Mouse (Mus musculus) large intestine, adult 2 months (tissue): Measurements from ENCODE around the gene Fzd4. TPM values are rescaled to one million over a fixed set of nuclear protein-coding genes. Genes with fewer than 3 reads are reported as not detected.

Source experiments
- DNase-seq: peaks from one replicate; pipeline ENCODE4 v3.0.0-alpha.2; 2012; ENCODE audit warnings: low read depth, low spot score
- WGBS: fragments of 180-500 bp; shearing (Covaris S2); methylation state at CpG from one replicate; pipeline ENCODE4 v1.1.7; 2018; 5-methylcytosine and 5-hydroxymethylcytosine counted together
- polyA plus RNA-seq: library from polyadenylated mRNA; depleted of rRNA; stranded (reverse); fragments of >200 nt; gene quantifications from 2 replicates; pipeline ENCODE4 v1.2.3, GENCODE M21; 2012; rRNA removed

Fzd4 gene
- 2.1 and 3.8 TPM in 2 replicates for polyA plus RNA-seq

DNA sequence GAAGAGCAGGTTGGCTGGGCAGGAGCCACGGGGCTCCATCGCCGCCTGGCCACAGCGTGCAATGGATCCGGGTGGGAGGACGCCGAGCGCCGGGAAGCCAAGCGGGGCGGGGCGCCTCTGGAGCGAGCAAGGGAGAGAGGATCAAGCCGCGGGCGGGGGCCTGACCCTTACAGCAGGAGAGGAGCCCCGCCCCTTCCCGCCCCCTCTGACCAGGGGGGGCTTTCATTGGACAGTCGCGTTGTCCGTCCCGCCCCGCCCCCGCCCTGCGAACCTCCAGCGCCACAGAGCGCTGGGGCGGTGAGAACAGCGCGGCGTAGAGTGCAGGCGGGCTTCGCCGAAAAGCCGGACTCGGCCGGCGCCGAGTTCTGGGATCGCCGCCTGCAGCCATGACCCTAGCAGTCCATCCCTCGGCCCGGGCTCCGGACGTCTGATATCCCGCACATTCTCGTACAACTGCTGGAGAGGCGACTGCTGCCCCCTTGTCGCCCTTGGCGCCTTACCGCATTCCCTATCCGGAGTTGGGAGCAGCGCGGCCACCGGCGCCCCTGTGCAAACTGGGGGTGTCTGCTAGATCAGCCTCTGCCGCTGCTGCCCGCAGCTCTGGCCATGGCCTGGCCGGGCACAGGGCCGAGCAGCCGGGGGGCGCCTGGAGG lies at the start of gene Fzd4, which contains the start of gene Tmem135:
Fzd4 (plus strand) TSS at position 275 of the 653 bp plus-strand sequence.
Tmem135 (minus strand) TSS at position 142 of the 653 bp plus-strand sequence.
- DNase-seq, result peak; percentile 85
- 1% methylated on average over 61 of the region's 62 CpGs for WGBS

- WGBS, result 64% methylated on average over 8 of the region's 8 CpGs
- DNase-seq, result no peak
Measured at GRCm38 (mm10) chr7:89355519-89356255, 48.5 kb upstream of the Fzd4 start.

- 47% methylated on average over 4 of the region's 4 CpGs for WGBS
- DNase-seq, result no peak
Measured at GRCm38 (mm10) chr7:89356307-89356706, 47.8 kb upstream of the Fzd4 start.

DNA sequence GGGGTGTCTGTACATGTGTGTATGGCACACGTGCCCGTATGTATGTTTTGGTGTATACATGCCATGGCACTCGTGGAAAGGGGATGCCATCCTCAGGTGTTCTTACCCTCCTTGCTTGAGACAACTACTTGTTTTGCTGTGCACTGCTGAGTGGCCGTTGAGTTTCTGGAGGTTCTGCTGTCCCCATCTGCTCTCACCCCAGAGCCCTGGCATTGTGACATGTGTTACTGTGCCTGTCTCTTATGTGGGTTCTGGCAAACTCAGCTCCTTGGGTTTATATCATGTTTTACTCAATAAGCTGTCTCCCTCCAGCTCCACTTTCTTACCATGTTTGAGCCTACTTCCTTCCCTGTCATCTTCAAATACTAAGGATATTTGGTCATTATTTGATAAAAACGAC lies 40.2 kb upstream of the Fzd4 start:
- 89% methylated on average over 5 of the region's 5 CpGs for WGBS
- no peak for DNase-seq

DNA sequence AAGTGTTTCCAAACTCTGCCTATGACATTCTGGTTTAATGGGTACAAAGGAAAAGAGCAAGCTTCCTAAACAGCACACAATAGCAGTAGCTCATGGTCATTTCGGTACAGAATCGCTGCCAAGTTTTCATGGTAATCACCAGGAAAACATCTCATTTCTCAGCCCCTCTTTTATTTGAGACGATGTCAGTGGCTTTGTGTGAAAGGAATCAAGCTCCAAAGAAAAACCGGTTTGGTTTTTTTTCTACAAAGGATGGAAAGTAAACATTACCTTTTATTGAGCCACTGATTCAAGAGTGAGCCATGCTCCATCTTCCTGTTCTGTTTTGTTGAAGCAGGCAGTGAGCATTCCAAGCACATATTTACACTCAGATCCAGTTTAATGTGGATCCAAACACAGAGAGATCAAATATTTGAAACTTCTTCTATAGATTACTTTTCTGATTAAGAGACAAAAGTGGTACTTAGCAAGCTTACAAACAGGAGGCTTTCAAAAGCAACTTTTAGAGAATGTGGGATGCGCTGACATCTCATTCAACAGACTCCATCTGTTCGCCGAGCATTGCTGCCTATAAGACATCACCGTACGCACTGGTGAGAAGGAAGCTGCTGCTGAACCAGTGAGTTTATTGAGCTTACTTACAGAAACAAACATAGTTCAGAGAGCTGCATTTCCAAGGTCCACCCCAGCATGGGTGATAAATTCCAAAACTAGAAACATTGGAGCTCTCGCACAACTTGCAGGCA lies 38.8 kb upstream of the Fzd4 start:
- WGBS, result 33% methylated on average over 10 of the region's 10 CpGs
- peak; percentile 35 for DNase-seq

GRCm38 (mm10) chr7:89367643-89368042 lies 36.5 kb upstream of the Fzd4 start:
- no peak for DNase-seq
- WGBS, result 69% methylated on average over 3 of the region's 3 CpGs

DNA sequence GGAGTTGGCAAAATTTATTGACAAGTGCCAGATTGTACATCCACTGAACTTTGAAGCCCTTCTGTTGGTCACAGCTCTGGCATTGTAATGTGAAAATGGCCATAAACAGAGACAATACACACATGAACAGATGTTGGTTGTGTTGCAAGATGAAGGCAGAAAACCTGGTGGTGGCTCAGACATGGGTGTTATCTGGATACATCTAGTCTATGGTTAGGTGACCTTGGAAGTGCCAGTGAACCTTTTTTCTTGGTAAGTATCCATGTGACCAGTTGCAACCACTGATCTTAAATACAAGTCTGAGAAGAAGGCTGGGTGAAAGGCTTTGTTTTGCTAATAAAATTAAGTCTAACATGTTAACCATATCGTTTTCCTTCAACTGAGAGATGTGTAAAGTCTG lies 34.1 kb upstream of the Fzd4 start:
- DNase-seq, result no peak
- WGBS, result 72% methylated on average over 1 of the region's 1 CpGs

- no peak for DNase-seq
- 0% methylated on average over 1 of the region's 1 CpGs for WGBS
Measured at GRCm38 (mm10) chr7:89370917-89371316, 33.2 kb upstream of the Fzd4 start.

- no peak for DNase-seq
- 75% methylated on average over 6 of the region's 6 CpGs for WGBS
Measured at GRCm38 (mm10) chr7:89371623-89372295, 32.4 kb upstream of the Fzd4 start.

GRCm38 (mm10) chr7:89380935-89381705 lies 23.0 kb upstream of the Fzd4 start:
- 18% methylated on average over 7 of the region's 7 CpGs for WGBS
- DNase-seq, result no peak

DNA sequence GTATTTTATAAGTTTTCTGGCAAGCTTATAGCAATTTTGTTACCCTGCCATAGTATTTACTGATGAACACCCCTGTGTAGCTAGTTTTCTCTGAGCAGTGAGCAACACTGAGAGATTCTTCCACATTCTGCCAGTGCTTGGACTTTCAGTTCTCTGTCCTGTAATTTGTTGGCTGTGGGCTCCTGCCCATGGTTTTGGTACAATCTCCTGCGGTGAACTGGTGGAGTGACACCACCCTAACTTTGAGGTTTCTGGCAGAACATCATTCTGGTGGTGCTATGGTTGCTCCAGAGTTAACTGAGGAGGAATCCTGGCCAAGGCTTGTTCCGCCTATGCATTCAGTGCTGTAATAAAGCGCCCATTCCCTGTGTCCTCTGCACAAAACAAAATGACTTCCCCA lies 21.3 kb upstream of the Fzd4 start:
- DNase-seq, result no peak
- WGBS, result 92% methylated on average over 3 of the region's 3 CpGs

- WGBS, result 84% methylated on average over 3 of the region's 3 CpGs
- DNase-seq, result no peak
Measured at GRCm38 (mm10) chr7:89388981-89389380, 15.2 kb upstream of the Fzd4 start.

DNA sequence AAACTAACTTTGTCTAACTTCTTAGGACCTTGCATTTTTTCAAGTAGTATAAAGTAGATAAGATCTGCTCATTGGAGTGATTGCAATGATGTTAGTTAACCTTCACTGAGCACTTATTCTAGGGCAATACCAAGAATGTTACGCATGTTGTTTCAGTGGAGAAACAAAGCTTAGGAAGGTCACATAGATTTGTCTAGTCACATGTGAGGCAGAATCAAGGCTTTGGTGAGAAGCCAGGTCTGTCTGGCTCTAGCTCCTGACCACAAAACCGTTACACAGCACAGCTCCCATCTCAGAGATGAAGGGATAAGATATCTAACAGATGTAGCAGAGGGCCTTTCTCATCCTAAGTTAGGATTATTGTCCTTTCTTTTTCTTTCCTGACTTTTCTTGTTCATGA lies 13.5 kb upstream of the Fzd4 start:
- DNase-seq, result no peak
- WGBS, result 75% methylated on average over 2 of the region's 2 CpGs

DNA sequence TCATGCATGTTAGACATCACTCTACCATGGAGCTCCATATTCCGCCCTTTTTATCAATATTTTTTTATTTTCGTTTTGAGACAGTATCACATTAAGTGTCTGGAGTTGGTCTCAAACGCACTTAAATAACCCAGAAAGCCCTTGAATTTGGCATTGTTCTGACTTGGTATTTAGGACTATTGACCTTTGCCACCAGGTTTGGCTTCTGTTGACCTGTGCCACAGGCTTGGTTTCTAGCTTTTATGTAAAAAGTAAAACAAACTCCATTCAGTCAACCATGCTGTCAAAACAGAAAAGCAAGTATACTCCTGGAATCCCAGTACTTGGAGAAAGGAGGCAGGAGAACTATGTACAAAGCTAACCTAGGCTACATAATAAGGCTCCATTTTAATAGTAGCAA lies 12.9 kb upstream of the Fzd4 start:
- WGBS, result 71% methylated on average over 3 of the region's 3 CpGs
- DNase-seq, result no peak

DNA sequence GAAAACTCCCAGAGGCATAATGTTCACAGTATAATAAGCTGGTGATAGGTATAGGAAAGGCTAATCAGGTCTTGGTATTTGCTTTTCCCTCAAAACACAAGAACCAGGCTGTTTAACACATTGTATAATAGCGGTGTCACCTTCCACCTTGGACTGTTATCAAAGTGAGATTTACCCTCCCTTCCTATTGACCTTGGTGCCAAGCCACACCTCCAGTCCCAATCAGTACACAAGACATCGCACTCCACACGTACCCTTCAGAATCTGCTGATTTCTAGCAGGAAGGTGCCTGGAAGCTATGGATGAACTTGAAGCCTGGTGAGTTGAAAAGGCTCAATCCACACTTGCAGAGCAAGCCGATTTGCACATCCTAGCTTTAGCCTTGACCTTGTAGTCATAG lies 12.3 kb upstream of the Fzd4 start:
- DNase-seq, result no peak
- 27% methylated on average over 4 of the region's 4 CpGs for WGBS

GRCm38 (mm10) chr7:89392388-89392787 lies 11.8 kb upstream of the Fzd4 start:
- 73% methylated on average over 4 of the region's 4 CpGs for WGBS
- DNase-seq, result no peak

GRCm38 (mm10) chr7:89392825-89393224 lies 11.3 kb upstream of the Fzd4 start:
- DNase-seq, result no peak
- 99% methylated on average over 1 of the region's 1 CpGs for WGBS

- 82% methylated on average over 1 of the region's 1 CpGs for WGBS
- DNase-seq, result no peak
Measured at GRCm38 (mm10) chr7:89395399-89395798, 8.8 kb upstream of the Fzd4 start.

- no peak for DNase-seq
- WGBS, result 93% methylated on average over 8 of the region's 8 CpGs
Measured at GRCm38 (mm10) chr7:89396386-89396785, 7.8 kb upstream of the Fzd4 start.
